Mouse (Mus musculus) cerebellum, postnatal 10 days (tissue): ENCODE measurements around the gene Trim30d.
"Not testable (repeated sequence)": the region's sequence is repeated elsewhere in the genome, so short reads cannot be mapped to it uniquely, and the experiment has no call there.

Experiments
- DNase-seq, 2 experiments: peaks; one replicate each; pipeline ENCODE4 v3.0.0; 2021; ENCODE audit warnings: mixed read lengths in 2 of 2

Gene Trim30d

GRCm38 (mm10) chr7:104507421-104508065 lies at the start of gene Trim30d:
Gene Trim30d (minus strand): TSS chr7:104507849.
- DNase-seq = peak in 1 of 2 experiments; percentile 2

- DNase-seq = no peak
Observed at GRCm38 (mm10) chr7:104552700-104553099, 45.1 kb upstream of the Trim30d start.

GRCm38 (mm10) chr7:104549833-104550232 lies 42.2 kb upstream of the Trim30d start, which contains the start of gene Olfr651:
Gene Olfr651 (plus strand): TSS chr7:104550133.
- no peak for DNase-seq

GRCm38 (mm10) chr7:104501589-104502371 lies 5.9 kb downstream of the Trim30d start:
- DNase-seq = peak; percentile 0 to 25

- not testable (repeated sequence) for DNase-seq
Observed at GRCm38 (mm10) chr7:104501186-104501585, 6.5 kb downstream of the Trim30d start.

- not testable (repeated sequence) for DNase-seq
Observed at GRCm38 (mm10) chr7:104499464-104499863, 8.2 kb downstream of the Trim30d start.

- no peak for DNase-seq
Observed at GRCm38 (mm10) chr7:104465065-104465744, 42.4 kb downstream of the Trim30d start, which contains the start of gene Trim30a. Gene Trim30a (minus strand): TSS chr7:104465193.

GRCm38 (mm10) chr7:104445961-104446645 lies 61.5 kb downstream of the Trim30d start:
- no peak for DNase-seq
